Mouse (Mus musculus): ENCODE measurements at regions not wholly inside any gene's neighbourhood (a gene's known extent, or its start where the extent isn't known, plus 50 kb on each side); places are given as distances from the start of the nearest gene placed in this dataset.

GRCm38 (mm10) chr13:111136392-111136791 is 118.4 kb upstream of the Actbl2 start:
- TF ChIP-seq CTCF (IDR thresholded peaks at IDR 0.05; ENCODE audit: low read depth, low read length) (no peak), GATA1 (IDR thresholded peaks at IDR 0.05; ENCODE audit: borderline replicate concordance, low read length) (no peak), TAL1 (conservative IDR thresholded peaks at IDR 0.05; ENCODE audit: low read depth, low read length) (no peak)

Measured in G1E (cell line).